Mouse (Mus musculus): ENCODE results near the gene Syt6.
A peak's percentile ranks its signal among the peaks of the same experiment; 100 is the strongest.

Gene Syt6

GRCm38 (mm10) chr3:103597586-103597985 lies 22.6 kb downstream of the Syt6 start:
- no peak for DNase-seq (ENCODE audit: extremely low read depth, insufficient read length, low spot score)

- DNase-seq (ENCODE audit: extremely low read depth, insufficient read length, low spot score): peak; percentile 92
Observed at GRCm38 (mm10) chr3:103601011-103601410, 26.0 kb downstream of the Syt6 start.

GRCm38 (mm10) chr3:103601561-103601960 lies 26.5 kb downstream of the Syt6 start:
- DNase-seq (ENCODE audit: extremely low read depth, insufficient read length, low spot score): peak; percentile 60

GRCm38 (mm10) chr3:103606045-103606597 lies 31.1 kb downstream of the Syt6 start:
- no peak for DNase-seq (ENCODE audit: extremely low read depth, insufficient read length, low spot score)

GRCm38 (mm10) chr3:103606660-103607595 lies 31.9 kb downstream of the Syt6 start:
- no peak for DNase-seq (ENCODE audit: extremely low read depth, insufficient read length, low spot score)

DNA sequence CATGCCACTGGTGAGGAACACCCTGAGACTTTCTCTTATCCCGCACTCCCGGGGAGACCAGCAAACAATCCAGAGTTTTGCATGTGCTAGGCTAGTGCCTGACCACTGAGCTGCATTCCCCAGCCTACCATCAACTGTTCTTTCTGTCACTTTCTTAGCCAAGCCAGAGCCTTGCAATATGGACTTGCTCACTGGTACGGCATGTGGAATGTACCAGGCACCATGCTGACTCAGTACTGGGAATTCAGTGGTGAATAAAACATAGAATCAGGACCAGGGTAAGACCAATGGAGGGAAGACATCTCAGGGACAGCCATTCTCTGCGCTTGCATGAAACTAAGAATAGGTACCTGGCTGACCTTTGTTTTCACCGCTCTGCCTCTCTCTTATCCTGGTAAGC lies 35.2 kb downstream of the Syt6 start:
- peak; percentile 33 for DNase-seq (ENCODE audit: extremely low read depth, insufficient read length, low spot score)

GRCm38 (mm10) chr3:103612636-103613355 lies 37.8 kb downstream of the Syt6 start:
- peak; percentile 33 for DNase-seq (ENCODE audit: extremely low read depth, insufficient read length, low spot score)

GRCm38 (mm10) chr3:103615621-103616020 lies 40.6 kb downstream of the Syt6 start:
- DNase-seq (ENCODE audit: extremely low read depth, insufficient read length, low spot score): no peak

DNA sequence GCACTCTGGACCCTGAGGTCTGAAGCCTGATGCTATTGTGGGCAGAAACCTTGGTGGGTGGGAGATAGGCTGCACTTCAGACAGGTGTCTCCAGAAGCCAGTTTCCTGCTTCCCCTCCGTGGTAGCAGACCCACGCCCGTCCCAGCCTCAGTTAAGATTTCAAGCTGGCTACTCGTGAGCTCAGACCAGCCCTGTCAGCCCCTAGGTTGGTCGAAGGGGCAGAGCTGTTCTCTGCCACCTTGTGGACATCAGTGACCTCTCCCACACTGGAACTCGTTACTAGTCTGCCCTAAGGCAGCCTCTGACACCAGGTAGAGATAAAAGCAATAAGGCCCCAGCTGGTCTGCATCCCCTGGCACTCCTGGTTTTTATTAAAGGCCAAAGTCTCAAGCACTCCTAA lies 42.0 kb downstream of the Syt6 start:
- no peak for DNase-seq (ENCODE audit: extremely low read depth, insufficient read length, low spot score)

DNA sequence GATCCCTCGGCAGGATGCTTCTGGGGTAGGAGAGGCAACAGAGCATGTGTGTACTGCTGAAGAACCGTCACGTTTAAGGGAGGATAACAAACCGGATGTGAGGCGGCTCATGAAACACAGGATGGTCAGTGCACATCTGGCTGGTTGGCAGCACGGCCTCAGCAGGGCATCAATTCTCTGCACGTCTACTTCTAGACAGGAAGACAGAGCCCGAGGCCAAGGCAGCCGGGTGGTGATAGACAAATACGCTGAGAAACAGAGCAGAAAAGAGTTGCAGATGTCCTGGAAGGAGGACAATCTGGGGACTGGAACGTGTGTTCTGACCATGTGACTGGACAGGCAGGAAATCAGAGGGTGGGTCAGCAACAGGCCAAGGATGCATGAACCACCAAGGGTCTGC lies 45.1 kb downstream of the Syt6 start:
- DNase-seq (ENCODE audit: extremely low read depth, insufficient read length, low spot score): no peak

- DNase-seq (ENCODE audit: extremely low read depth, insufficient read length, low spot score): no peak
Observed at GRCm38 (mm10) chr3:103623893-103624470, 49.0 kb downstream of the Syt6 start.

- no peak for DNase-seq (ENCODE audit: extremely low read depth, insufficient read length, low spot score)
Observed at GRCm38 (mm10) chr3:103624591-103625051, 49.6 kb downstream of the Syt6 start.

- DNase-seq (ENCODE audit: extremely low read depth, insufficient read length, low spot score): no peak
Observed at GRCm38 (mm10) chr3:103625169-103625568, 50.1 kb downstream of the Syt6 start.

- DNase-seq (ENCODE audit: extremely low read depth, insufficient read length, low spot score): no peak
Observed at GRCm38 (mm10) chr3:103626481-103626880, 51.5 kb downstream of the Syt6 start.

DNA sequence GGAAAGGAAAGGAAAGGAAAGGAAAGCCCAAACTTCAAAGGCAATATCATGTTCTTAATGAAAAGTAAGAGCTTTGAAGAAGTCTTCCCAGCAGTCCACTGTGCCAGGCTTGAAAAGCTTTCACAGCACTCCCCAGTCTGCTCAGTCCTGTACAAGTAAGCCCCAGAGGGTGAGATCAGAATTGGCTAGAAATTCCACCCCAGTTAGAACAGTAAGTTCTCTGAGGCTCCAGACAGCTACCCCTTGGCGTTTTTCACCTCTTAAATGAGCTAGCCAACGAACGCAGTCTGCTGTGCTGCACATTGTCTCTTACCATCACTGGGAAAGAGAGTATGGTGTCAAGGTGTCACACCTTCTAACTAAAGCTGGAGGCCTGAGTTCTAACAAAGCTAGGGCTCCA lies 52.6 kb downstream of the Syt6 start:
- DNase-seq (ENCODE audit: extremely low read depth, insufficient read length, low spot score): no peak

- DNase-seq (ENCODE audit: extremely low read depth, insufficient read length, low spot score): no peak
Observed at GRCm38 (mm10) chr3:103633124-103633523, 58.1 kb downstream of the Syt6 start.

GRCm38 (mm10) chr3:103633831-103634230 lies 58.8 kb downstream of the Syt6 start:
- DNase-seq (ENCODE audit: extremely low read depth, insufficient read length, low spot score): peak; percentile 47

DNA sequence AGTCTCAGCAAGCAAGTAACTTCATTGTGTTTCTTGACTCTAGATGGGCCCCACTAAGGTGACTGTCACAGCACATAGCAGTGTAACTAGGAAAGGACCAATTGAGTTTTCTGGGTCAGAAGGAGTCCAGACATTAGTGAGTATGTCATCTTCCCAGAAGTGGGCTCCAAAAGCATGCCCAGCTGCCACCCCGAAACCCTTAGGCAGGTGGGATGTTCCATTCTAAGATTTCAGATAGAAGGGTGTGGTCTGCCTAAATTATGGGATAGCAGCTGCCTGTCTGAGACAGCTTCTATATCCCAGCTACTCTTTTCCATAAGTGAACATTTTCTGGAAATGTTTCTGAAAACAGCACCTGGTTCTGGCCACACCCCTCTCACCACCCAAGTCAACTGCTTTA lies 59.2 kb downstream of the Syt6 start:
- DNase-seq (ENCODE audit: extremely low read depth, insufficient read length, low spot score): no peak

DNA sequence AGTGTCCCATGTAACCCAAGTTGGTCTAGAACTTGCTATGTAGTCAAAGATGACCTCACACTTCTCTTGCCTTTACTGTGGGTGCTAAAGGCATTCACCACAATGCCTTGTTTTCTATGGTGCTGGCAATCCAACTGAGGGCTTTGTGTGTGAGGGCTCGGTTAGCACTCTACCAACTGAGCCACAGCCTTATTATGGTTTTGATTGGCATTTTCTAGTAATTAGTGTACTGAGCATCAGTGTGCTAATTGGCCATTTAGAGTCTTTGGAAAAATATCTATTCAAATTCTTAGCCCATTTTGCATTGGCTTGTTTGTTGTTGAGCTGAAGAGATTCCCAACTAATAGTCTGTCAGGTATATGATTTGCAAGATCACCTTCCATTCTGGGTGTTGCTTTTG lies 62.6 kb downstream of the Syt6 start:
- no peak for DNase-seq (ENCODE audit: extremely low read depth, insufficient read length, low spot score)

- DNase-seq (ENCODE audit: extremely low read depth, insufficient read length, low spot score): peak; percentile 49
Observed at GRCm38 (mm10) chr3:103640226-103640803, 65.3 kb downstream of the Syt6 start.

DNA sequence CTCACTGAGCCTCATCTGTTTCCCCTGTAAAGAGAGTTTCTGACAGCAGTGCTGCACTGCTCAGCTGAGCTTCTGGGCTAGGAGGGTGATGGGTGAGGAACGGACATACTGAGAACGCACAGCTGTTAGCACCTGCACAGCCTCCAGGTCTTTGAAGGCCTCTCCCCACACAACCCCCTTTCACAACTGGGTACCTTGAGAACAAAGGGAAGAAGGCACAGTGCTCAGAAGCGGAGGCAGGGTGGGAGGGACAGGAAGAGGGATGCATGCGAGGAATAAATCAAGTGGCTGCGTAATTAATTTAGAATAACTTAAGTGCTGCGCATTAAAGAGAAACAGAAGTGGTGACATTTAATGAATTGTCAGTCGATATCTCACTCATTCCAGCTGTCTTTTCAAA lies 66.3 kb downstream of the Syt6 start:
- no peak for DNase-seq (ENCODE audit: extremely low read depth, insufficient read length, low spot score)

Data from 3134 (cell line).